Mouse (Mus musculus): ENCODE measurements around the gene Ceacam10. TPM values are rescaled to one million over a fixed set of nuclear protein-coding genes. Genes with fewer than 3 reads are reported as not detected.
A peak's percentile ranks its signal among the peaks of the same experiment; 100 is the strongest.

Gene Ceacam10
- polyA plus RNA-seq, 1 experiment from 2014 or later, result not detected

DNA sequence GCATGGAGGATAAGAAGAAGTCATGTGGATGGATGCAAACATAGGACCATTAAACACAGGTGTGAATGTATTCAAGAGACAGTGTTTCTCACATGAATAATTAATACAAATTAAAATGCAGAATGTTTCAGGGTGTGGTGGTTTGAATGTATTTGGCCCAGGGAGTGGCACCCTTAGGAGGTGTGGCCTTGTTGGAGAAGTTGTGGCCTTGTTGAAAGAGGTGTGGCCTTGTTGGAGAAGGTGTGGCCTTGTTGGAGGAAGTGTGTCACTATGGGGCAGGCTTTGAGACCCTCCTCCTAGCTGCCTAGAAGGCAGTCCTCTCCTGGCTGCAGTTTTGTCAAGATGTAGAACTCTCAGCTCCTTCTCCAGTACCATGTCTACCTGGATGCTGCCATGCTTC, 5.6 kb upstream of the Ceacam10 start:
- Histone ChIP-seq H3K27ac (ENCODE audit: low read depth, low read length) (no peak overlapping the region), H3K9me3 (ENCODE audit: control insufficient read depth, low read length) (no peaks in the 10 kb centered on the region), H3K4me1 (replicated peaks; ENCODE audit: control insufficient read depth, insufficient read depth, low read length) (no peaks in the 10 kb centered on the region), H3K4me3 (ENCODE audit: low read depth, low read length) (no peak overlapping the region), H3K36me3 (ENCODE audit: control insufficient read depth, insufficient read depth, low read length) (no peaks in the 10 kb centered on the region), H3K4me2 (no peak overlapping the region), H3K27me3 (replicated peaks; ENCODE audit: control insufficient read depth, insufficient read depth, low read length) (no peaks in the 10 kb centered on the region), H3K9ac (ENCODE audit: low read depth, low read length) (no peak overlapping the region)
- DNase-seq (ENCODE audit: low spot score) (no peak), ATAC-seq (replicated peaks; ENCODE audit: low FRiP score) (no peak)

DNA sequence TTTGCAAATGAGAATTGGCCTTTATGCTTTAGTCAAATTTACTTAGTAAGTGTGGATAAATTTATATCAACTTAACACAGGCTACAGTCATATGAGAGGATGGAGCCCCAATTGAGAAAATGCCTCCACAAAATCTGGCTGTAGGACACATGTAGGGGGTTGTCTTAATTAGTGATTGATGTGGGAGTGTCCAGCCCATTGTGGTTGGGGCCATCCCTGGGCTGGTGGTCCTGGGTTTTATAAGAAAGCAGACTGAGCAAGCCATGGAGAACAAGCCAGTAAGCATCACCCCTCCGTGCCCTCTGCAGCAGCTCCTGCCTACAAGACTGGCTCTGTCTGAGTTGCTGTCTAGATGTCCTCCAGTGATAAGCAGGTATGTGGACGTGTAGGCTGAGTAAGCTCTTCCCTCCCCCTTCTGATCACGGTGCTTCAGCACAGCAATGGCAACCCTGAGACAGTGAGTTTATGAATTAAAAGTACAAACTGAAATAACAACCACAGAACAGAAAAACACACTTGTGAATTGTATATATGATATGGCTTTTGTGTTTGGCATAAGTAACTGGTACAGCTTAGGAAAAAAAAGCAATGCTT, 3.0 kb upstream of the Ceacam10 start:
- H3K36me3 ChIP-seq (ENCODE audit: control insufficient read depth, insufficient read depth, low read length), result no peaks in the 10 kb centered on the region
- H3K9me3 ChIP-seq (ENCODE audit: control insufficient read depth, low read length), result no peaks in the 10 kb centered on the region
- no peak overlapping the region for H3K27ac ChIP-seq (ENCODE audit: low read depth, low read length)
- DNase-seq (ENCODE audit: low spot score), result no peak
- no peak overlapping the region for H3K4me3 ChIP-seq (ENCODE audit: low read depth, low read length)
- 37% methylated on average over 3 of the region's 3 CpGs for WGBS
- H3K9ac ChIP-seq (ENCODE audit: low read depth, low read length), result no peak overlapping the region
- H3K27me3 ChIP-seq (replicated peaks; ENCODE audit: control insufficient read depth, insufficient read depth, low read length), result no peaks in the 10 kb centered on the region
- no peak overlapping the region for H3K4me2 ChIP-seq
- H3K4me1 ChIP-seq (replicated peaks; ENCODE audit: control insufficient read depth, insufficient read depth, low read length), result no peaks in the 10 kb centered on the region
- no peak for ATAC-seq (replicated peaks; ENCODE audit: low FRiP score)

- no peaks in the 10 kb centered on the region for H3K27me3 ChIP-seq (replicated peaks; ENCODE audit: control insufficient read depth, insufficient read depth, low read length)
- no peak overlapping the region for H3K27ac ChIP-seq (ENCODE audit: low read depth, low read length)
- no peak overlapping the region for H3K4me3 ChIP-seq (ENCODE audit: low read depth, low read length)
- H3K4me2 ChIP-seq, result no peak overlapping the region
- 71% methylated on average over 2 of the region's 2 CpGs for WGBS
- H3K9me3 ChIP-seq (ENCODE audit: control insufficient read depth, low read length), result no peaks in the 10 kb centered on the region
- DNase-seq (ENCODE audit: low spot score), result no peak
- H3K36me3 ChIP-seq (ENCODE audit: control insufficient read depth, insufficient read depth, low read length), result no peaks in the 10 kb centered on the region
- no peaks in the 10 kb centered on the region for H3K4me1 ChIP-seq (replicated peaks; ENCODE audit: control insufficient read depth, insufficient read depth, low read length)
- H3K9ac ChIP-seq (ENCODE audit: low read depth, low read length), result no peak overlapping the region
- no peak for ATAC-seq (replicated peaks; ENCODE audit: low FRiP score)
Measured at GRCm38 (mm10) chr7:24776145-24776544, 861 bp upstream of the Ceacam10 start.

DNA sequence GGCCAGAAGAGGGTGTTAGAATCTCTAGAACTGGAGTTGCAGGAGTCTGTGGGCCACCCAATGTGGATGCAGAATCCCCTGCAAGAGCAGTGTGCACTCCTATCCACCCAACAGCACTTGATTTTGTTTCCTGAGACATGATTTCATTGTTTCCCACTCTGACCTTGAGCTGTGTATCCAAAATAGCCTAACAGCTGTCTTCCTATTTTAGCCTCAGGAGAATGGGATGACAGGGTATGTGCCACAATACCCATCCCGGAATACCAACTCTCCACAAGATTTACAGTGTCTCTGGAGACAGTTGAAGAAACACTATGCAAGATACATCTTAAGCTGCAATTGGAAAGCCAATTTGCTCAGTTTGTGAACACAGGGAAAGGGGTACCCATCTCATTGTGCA, 20.9 kb downstream of the Ceacam10 start:
- ATAC-seq (replicated peaks; ENCODE audit: low FRiP score), result no peak
- H3K4me3 ChIP-seq (ENCODE audit: low read depth, low read length), result no peak overlapping the region

GRCm38 (mm10) chr7:24802149-24802767, 25.3 kb downstream of the Ceacam10 start:
- Histone ChIP-seq H3K36me3 (ENCODE audit: control insufficient read depth, insufficient read depth, low read length) (no peaks in the 10 kb centered on the region), H3K27me3 (replicated peaks; ENCODE audit: control insufficient read depth, insufficient read depth, low read length) (no peaks in the 10 kb centered on the region), H3K27ac (ENCODE audit: low read depth, low read length) (no peak overlapping the region), H3K4me3 (ENCODE audit: low read depth, low read length) (no peak overlapping the region), H3K4me2 (no peak overlapping the region), H3K9me3 (ENCODE audit: control insufficient read depth, low read length) (no peaks in the 10 kb centered on the region), H3K9ac (ENCODE audit: low read depth, low read length) (no peak overlapping the region), H3K4me1 (replicated peaks; ENCODE audit: control insufficient read depth, insufficient read depth, low read length) (no peaks in the 10 kb centered on the region)
- ATAC-seq (replicated peaks; ENCODE audit: low FRiP score) (no peak), DNase-seq (ENCODE audit: low spot score) (no peak)
- WGBS, result 51% methylated on average over 7 of the region's 7 CpGs

More for the DNA sequence above, 20.9 kb downstream of the Ceacam10 start:
- no peak overlapping the region for H3K9ac ChIP-seq (ENCODE audit: low read depth, low read length)
- H3K36me3 ChIP-seq (ENCODE audit: control insufficient read depth, insufficient read depth, low read length), result no peaks in the 10 kb centered on the region
- no peak overlapping the region for H3K4me2 ChIP-seq
- no peak for DNase-seq (ENCODE audit: low spot score)
- H3K4me1 ChIP-seq (replicated peaks; ENCODE audit: control insufficient read depth, insufficient read depth, low read length), result no peaks in the 10 kb centered on the region
- 88% methylated on average over 1 of the region's 1 CpGs for WGBS
- no peaks in the 10 kb centered on the region for H3K9me3 ChIP-seq (ENCODE audit: control insufficient read depth, low read length)
- no peak overlapping the region for H3K27ac ChIP-seq (ENCODE audit: low read depth, low read length)
- no peaks in the 10 kb centered on the region for H3K27me3 ChIP-seq (replicated peaks; ENCODE audit: control insufficient read depth, insufficient read depth, low read length)

DNA sequence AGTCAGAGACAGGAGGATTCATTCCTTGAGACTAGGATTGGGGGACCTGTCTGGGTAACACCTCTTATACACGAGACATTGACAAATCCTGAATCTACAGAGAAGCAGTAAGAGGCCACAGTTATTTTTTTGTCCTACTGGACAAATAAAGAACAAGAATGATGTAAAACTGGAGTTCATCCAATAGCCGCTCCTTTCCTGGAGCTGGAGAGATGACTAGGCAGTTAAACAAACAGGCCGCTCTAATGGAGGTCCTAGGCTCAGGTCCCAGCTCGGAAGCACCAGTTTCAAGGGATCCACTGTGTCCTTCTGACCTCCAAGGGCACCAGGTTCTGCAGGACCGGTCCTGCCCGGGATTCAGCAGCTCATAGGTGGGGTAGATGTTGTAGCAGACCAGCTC, 27.8 kb downstream of the Ceacam10 start:
- DNase-seq (ENCODE audit: low spot score) (no peak), ATAC-seq (replicated peaks; ENCODE audit: low FRiP score) (no peak)
- Histone ChIP-seq H3K4me1 (replicated peaks; ENCODE audit: control insufficient read depth, insufficient read depth, low read length) (no peaks in the 10 kb centered on the region), H3K4me3 (ENCODE audit: low read depth, low read length) (no peak overlapping the region), H3K9me3 (ENCODE audit: control insufficient read depth, low read length) (no peaks in the 10 kb centered on the region), H3K36me3 (ENCODE audit: control insufficient read depth, insufficient read depth, low read length) (no peaks in the 10 kb centered on the region), H3K27ac (ENCODE audit: low read depth, low read length) (no peak overlapping the region), H3K27me3 (replicated peaks; ENCODE audit: control insufficient read depth, insufficient read depth, low read length) (no peaks in the 10 kb centered on the region), H3K9ac (ENCODE audit: low read depth, low read length) (no peak overlapping the region), H3K4me2 (no peak overlapping the region)
- 68% methylated on average over 6 of the region's 6 CpGs for WGBS

GRCm38 (mm10) chr7:24809041-24809440, 32.0 kb downstream of the Ceacam10 start:
- DNase-seq (ENCODE audit: low spot score) (no peak), ATAC-seq (replicated peaks; ENCODE audit: low FRiP score) (no peak)
- Histone ChIP-seq H3K4me2 (no peak overlapping the region), H3K36me3 (ENCODE audit: control insufficient read depth, insufficient read depth, low read length) (no peaks in the 10 kb centered on the region), H3K4me1 (replicated peaks; ENCODE audit: control insufficient read depth, insufficient read depth, low read length) (no peaks in the 10 kb centered on the region), H3K27ac (ENCODE audit: low read depth, low read length) (no peak overlapping the region), H3K27me3 (replicated peaks; ENCODE audit: control insufficient read depth, insufficient read depth, low read length) (no peaks in the 10 kb centered on the region), H3K9ac (ENCODE audit: low read depth, low read length) (no peak overlapping the region), H3K4me3 (ENCODE audit: low read depth, low read length) (no peak overlapping the region), H3K9me3 (ENCODE audit: control insufficient read depth, low read length) (no peaks in the 10 kb centered on the region)
- 44% methylated on average over 2 of the region's 2 CpGs for WGBS

GRCm38 (mm10) chr7:24817502-24817901, 40.5 kb downstream of the Ceacam10 start:
- Histone ChIP-seq H3K36me3 (ENCODE audit: control insufficient read depth, insufficient read depth, low read length) (no peaks in the 10 kb centered on the region), H3K27me3 (replicated peaks; ENCODE audit: control insufficient read depth, insufficient read depth, low read length) (no peaks in the 10 kb centered on the region), H3K4me1 (replicated peaks; ENCODE audit: control insufficient read depth, insufficient read depth, low read length) (no peaks in the 10 kb centered on the region), H3K4me3 (ENCODE audit: low read depth, low read length) (no peak overlapping the region), H3K27ac (ENCODE audit: low read depth, low read length) (no peak overlapping the region), H3K9ac (ENCODE audit: low read depth, low read length) (no peak overlapping the region), H3K9me3 (ENCODE audit: control insufficient read depth, low read length) (no peaks in the 10 kb centered on the region), H3K4me2 (no peak overlapping the region)
- ATAC-seq (replicated peaks; ENCODE audit: low FRiP score) (peak; percentile 61; the same call in 1 of the 2 replicates), DNase-seq (ENCODE audit: low spot score) (peak; percentile 60)
- WGBS, result 3% methylated on average over 3 of the region's 3 CpGs

- Histone ChIP-seq H3K27me3 (replicated peaks; ENCODE audit: control insufficient read depth, insufficient read depth, low read length) (no peaks in the 10 kb centered on the region), H3K9me3 (ENCODE audit: control insufficient read depth, low read length) (no peaks in the 10 kb centered on the region), H3K36me3 (ENCODE audit: control insufficient read depth, insufficient read depth, low read length) (no peaks in the 10 kb centered on the region), H3K4me2 (no peak overlapping the region), H3K4me1 (replicated peaks; ENCODE audit: control insufficient read depth, insufficient read depth, low read length) (no peaks in the 10 kb centered on the region), H3K4me3 (ENCODE audit: low read depth, low read length) (no peak overlapping the region), H3K9ac (ENCODE audit: low read depth, low read length) (no peak overlapping the region), H3K27ac (ENCODE audit: low read depth, low read length) (no peak overlapping the region)
- 46% methylated on average over 7 of the region's 7 CpGs for WGBS
- DNase-seq (ENCODE audit: low spot score), result no peak
- no peak for ATAC-seq (replicated peaks; ENCODE audit: low FRiP score)
Measured at GRCm38 (mm10) chr7:24824452-24824851, 47.4 kb downstream of the Ceacam10 start.

Data from liver, embryonic 11.5 days (tissue).